Comparison of ENCODE assay signal across 8 mouse cellular contexts in the genomic region with DNA sequence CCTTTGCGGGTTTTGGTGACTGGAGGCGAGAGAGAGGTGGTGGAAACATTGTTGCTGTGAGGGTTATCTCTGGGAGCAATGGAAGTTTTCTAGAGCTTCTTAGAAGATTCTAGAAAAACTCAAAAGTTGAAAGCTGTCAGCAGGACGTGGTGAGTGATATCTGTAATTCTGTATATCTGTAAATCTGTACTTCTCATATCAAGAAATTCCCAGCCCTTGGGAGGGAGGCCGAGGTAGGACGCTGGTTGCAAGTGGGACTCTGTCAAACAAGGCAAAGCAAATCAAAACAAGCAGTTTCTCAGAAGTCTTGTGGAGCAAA. TPM values are rescaled to one million over a fixed set of nuclear protein-coding genes. Genes with fewer than 3 reads are reported as not detected.
A peak's percentile ranks its signal among the peaks of the same experiment; 100 is the strongest.
DNase-seq lines count a peak whose midpoint lies in the region; ATAC-seq and TF ChIP-seq lines count a peak whose summit lies in the region.

No protein-coding gene starts in this region.

- H3K4me2 ChIP-seq in liver, embryonic 11.5 days: peak overlapping the region; percentile 89
- H3K4me2 ChIP-seq in stomach, postnatal 0 days (replicated peaks; ENCODE audit: low read depth): peak overlapping the region; percentile 68

- no peak for TF ChIP-seq EP300 in stomach, postnatal 0 days (optimal IDR thresholded peaks at IDR 0.05)

- no peaks in the 10 kb centered on the region for H3K36me3 ChIP-seq in testis, adult 2 months (ENCODE audit: control insufficient read depth, insufficient read depth, low read length)
- H3K36me3 ChIP-seq in erythroblast, embryonic 14.5 days (ENCODE audit: control insufficient read depth): peaks cover 39% of the 10 kb centered on the region
- H3K36me3 ChIP-seq in liver, embryonic 11.5 days (ENCODE audit: control insufficient read depth, insufficient read depth, low read length): peaks cover 18% of the 10 kb centered on the region; the same call in 1 of the 2 replicates
- H3K36me3 ChIP-seq in stomach, postnatal 0 days (ENCODE audit: control insufficient read depth, insufficient read depth, low read length): no peaks in the 10 kb centered on the region

- no peak for ATAC-seq in liver, embryonic 11.5 days (replicated peaks; ENCODE audit: low FRiP score)
- no peak for ATAC-seq in stomach, postnatal 0 days (ENCODE audit: low FRiP score, low TSS enrichment)

- peaks cover 12% of the 10 kb centered on the region for H3K4me1 ChIP-seq in testis, adult 2 months (ENCODE audit: control insufficient read depth, insufficient read depth, low read length)
- H3K4me1 ChIP-seq in erythroblast, embryonic 14.5 days (ENCODE audit: control insufficient read depth): peaks cover 35% of the 10 kb centered on the region
- peaks cover 11% of the 10 kb centered on the region for H3K4me1 ChIP-seq in liver, embryonic 11.5 days (replicated peaks; ENCODE audit: control insufficient read depth, insufficient read depth, low read length)
- no peaks in the 10 kb centered on the region for H3K4me1 ChIP-seq in stomach, postnatal 0 days (replicated peaks; ENCODE audit: control insufficient read depth, insufficient read depth)

- H3K4me3 ChIP-seq in testis, adult 2 months (ENCODE audit: control insufficient read depth, low read depth, low read length): peak overlapping the region; percentile 84
- peak overlapping the region; percentile 97 for H3K4me3 ChIP-seq in erythroblast, embryonic 14.5 days (replicated peaks)
- peak overlapping the region; percentile 99 for H3K4me3 ChIP-seq in liver, embryonic 11.5 days (ENCODE audit: low read depth, low read length)
- peak overlapping the region; percentile 89 for H3K4me3 ChIP-seq in stomach, postnatal 0 days (ENCODE audit: low read depth, low read length)

- intact Hi-C loops in gastrocnemius, postnatal 14 days (cut with DNase I; ENCODE audit: low total_unique reads): no loop called here

- no peaks in the 10 kb centered on the region for H3K9me3 ChIP-seq in erythroblast, embryonic 14.5 days (ENCODE audit: control insufficient read depth, low read length)
- H3K9me3 ChIP-seq in liver, embryonic 11.5 days (ENCODE audit: control insufficient read depth, low read length): no peaks in the 10 kb centered on the region
- no peaks in the 10 kb centered on the region for H3K9me3 ChIP-seq in stomach, postnatal 0 days (ENCODE audit: control insufficient read depth, low read length)

- 0% methylated on average over 5 of the region's 5 CpGs for WGBS in liver, embryonic 11.5 days
- WGBS in stomach, postnatal 0 days: under 1% methylated on average over 5 of the region's 5 CpGs

- H3K27ac ChIP-seq in testis, adult 2 months (ENCODE audit: control insufficient read depth, insufficient read depth, low read depth, low read length): no peak overlapping the region; the same call in 1 of the 2 replicates
- H3K27ac ChIP-seq in liver, embryonic 11.5 days (ENCODE audit: low read depth, low read length): peak overlapping the region; percentile 95
- peak overlapping the region; percentile 90 for H3K27ac ChIP-seq in stomach, postnatal 0 days (replicated peaks)

- H3K9ac ChIP-seq in liver, embryonic 11.5 days (ENCODE audit: low read depth, low read length): peak overlapping the region; percentile 100
- H3K9ac ChIP-seq in stomach, postnatal 0 days (ENCODE audit: low read length): peak overlapping the region; percentile 94

- no peak for TF ChIP-seq POLR2A in testis, adult 2 months (IDR thresholded peaks at IDR 0.05; ENCODE audit: control insufficient read depth, low read depth, low read length)

- DNase-seq in testis, postnatal 14 days (ENCODE audit: low spot score): no peak
- DNase-seq in liver, embryonic 11.5 days (ENCODE audit: low spot score): no peak
- DNase-seq in stomach, postnatal 0 days (ENCODE audit: low spot score): no peak
- no peak for DNase-seq in right cerebral cortex, adult 18-20 months
- DNase-seq in retina, postnatal 1 day: no peak
- no peak for DNase-seq in gastrocnemius, postnatal 14 days

- TF ChIP-seq CTCF in testis, adult 2 months (IDR thresholded peaks at IDR 0.05; ENCODE audit: control insufficient read depth, insufficient read depth, insufficient replicate concordance, low read depth, low read length): no peak
- TF ChIP-seq CTCF in stomach, postnatal 0 days (IDR thresholded peaks at IDR 0.05; ENCODE audit: low read depth): no peak

- H3K27me3 ChIP-seq in testis, adult 2 months (ENCODE audit: control insufficient read depth, insufficient read depth, low read length): no peaks in the 10 kb centered on the region
- H3K27me3 ChIP-seq in erythroblast, embryonic 14.5 days (ENCODE audit: control insufficient read depth): no peaks in the 10 kb centered on the region
- H3K27me3 ChIP-seq in liver, embryonic 11.5 days (replicated peaks; ENCODE audit: control insufficient read depth, insufficient read depth, low read length): no peaks in the 10 kb centered on the region
- no peaks in the 10 kb centered on the region for H3K27me3 ChIP-seq in stomach, postnatal 0 days (ENCODE audit: control insufficient read depth, insufficient read depth, low read length)

RNA-seq across cellular contexts. Expression of gene Anp32e, which starts 1.4 kb away (rescaled TPM):
- 4.4 and 6.0 TPM in 2 replicates for polyA plus RNA-seq in testis, adult 2 months (2012; rRNA removed)
- polyA plus RNA-seq in erythroblast, embryonic 14.5 days (2012): 32.3 and 36.6 TPM in 2 replicates
- 110 TPM in 2 replicates for polyA plus RNA-seq in liver, embryonic 11.5 days (2014; fragmentation: Nextera tagmentation; extraction: Ambion mirVana)
- 60.4 and 67.2 TPM in 2 replicates for polyA plus RNA-seq in stomach, postnatal 0 days (2015; fragmentation: Nextera tagmentation; extraction: Ambion mirVana)
- total RNA-seq in gastrocnemius, postnatal 14 days (2021): 10 to 100 TPM; 74.2 to 78.4 TPM

RNA-seq across cellular contexts. Expression of gene Car14, which starts 25.9 kb away (rescaled TPM):
- polyA plus RNA-seq in testis, adult 2 months (2012; rRNA removed): 2.0 TPM in 2 replicates
- not detected in 2 replicates for polyA plus RNA-seq in erythroblast, embryonic 14.5 days (2012)
- polyA plus RNA-seq in liver, embryonic 11.5 days (2014; fragmentation: Nextera tagmentation; extraction: Ambion mirVana): 27.4 and 28.9 TPM in 2 replicates
- 0.68 and 1.1 TPM in 2 replicates for polyA plus RNA-seq in stomach, postnatal 0 days (2015; fragmentation: Nextera tagmentation; extraction: Ambion mirVana)
- total RNA-seq in gastrocnemius, postnatal 14 days (2021): 10 to 100 TPM; 39.2 to 64.9 TPM

RNA-seq across cellular contexts. Expression of gene Aph1a, which starts 36.7 kb away (rescaled TPM):
- polyA plus RNA-seq in testis, adult 2 months (2012; rRNA removed): 14.9 and 17.6 TPM in 2 replicates
- polyA plus RNA-seq in erythroblast, embryonic 14.5 days (2012): 3.5 and 4.3 TPM in 2 replicates
- polyA plus RNA-seq in liver, embryonic 11.5 days (2014; fragmentation: Nextera tagmentation; extraction: Ambion mirVana): 34.3 and 35.1 TPM in 2 replicates
- polyA plus RNA-seq in stomach, postnatal 0 days (2015; fragmentation: Nextera tagmentation; extraction: Ambion mirVana): 33.4 and 37.6 TPM in 2 replicates
- total RNA-seq in gastrocnemius, postnatal 14 days (2021): 10 to 100 TPM; 53.0 to 56.6 TPM

RNA-seq across cellular contexts. Expression of gene BC028528, which starts 38.6 kb away (rescaled TPM):
- 1.7 and 2.4 TPM in 2 replicates for polyA plus RNA-seq in testis, adult 2 months (2012; rRNA removed)
- polyA plus RNA-seq in erythroblast, embryonic 14.5 days (2012): not detected in 2 replicates
- polyA plus RNA-seq in liver, embryonic 11.5 days (2014; fragmentation: Nextera tagmentation; extraction: Ambion mirVana): 9.5 and 13.5 TPM in 2 replicates
- 14.2 and 14.8 TPM in 2 replicates for polyA plus RNA-seq in stomach, postnatal 0 days (2015; fragmentation: Nextera tagmentation; extraction: Ambion mirVana)
- total RNA-seq in gastrocnemius, postnatal 14 days (2021): 10 to 100 TPM; 14.2 to 17.0 TPM

RNA-seq across cellular contexts. Expression of gene Ciart, which starts 48.4 kb away (rescaled TPM):
- 16.2 and 16.5 TPM in 2 replicates for polyA plus RNA-seq in testis, adult 2 months (2012; rRNA removed)
- polyA plus RNA-seq in erythroblast, embryonic 14.5 days (2012): 0.05 and 0.33 TPM in 2 replicates
- polyA plus RNA-seq in liver, embryonic 11.5 days (2014; fragmentation: Nextera tagmentation; extraction: Ambion mirVana): 7.9 and 8.1 TPM in 2 replicates
- polyA plus RNA-seq in stomach, postnatal 0 days (2015; fragmentation: Nextera tagmentation; extraction: Ambion mirVana): 2.3 and 3.2 TPM in 2 replicates
- total RNA-seq in gastrocnemius, postnatal 14 days (2021): 1 to 10 TPM in 1 of 2 experiments, under 1 TPM in 1; 0.90 to 1.7 TPM
